Mouse (Mus musculus) thymus, adult 18-20 months (tissue): ENCODE data around the gene Fkbp11.
"Not testable (repeated sequence)": the region's sequence is repeated elsewhere in the genome, so short reads cannot be mapped to it uniquely, and the experiment has no call there.

Experiments used
- DNase-seq, 2 experiments: peaks; one replicate each; pipeline ENCODE4 v3.0.0; 2022; ENCODE audit warnings: mixed read lengths in 2 of 2

Fkbp11 gene

GRCm38 (mm10) chr15:98727443-98728321 lies at the start of gene Fkbp11:
Fkbp11 (minus strand) TSS chr15:98728198.
- peak in 1 of 2 experiments; percentile 17 for DNase-seq

DNA sequence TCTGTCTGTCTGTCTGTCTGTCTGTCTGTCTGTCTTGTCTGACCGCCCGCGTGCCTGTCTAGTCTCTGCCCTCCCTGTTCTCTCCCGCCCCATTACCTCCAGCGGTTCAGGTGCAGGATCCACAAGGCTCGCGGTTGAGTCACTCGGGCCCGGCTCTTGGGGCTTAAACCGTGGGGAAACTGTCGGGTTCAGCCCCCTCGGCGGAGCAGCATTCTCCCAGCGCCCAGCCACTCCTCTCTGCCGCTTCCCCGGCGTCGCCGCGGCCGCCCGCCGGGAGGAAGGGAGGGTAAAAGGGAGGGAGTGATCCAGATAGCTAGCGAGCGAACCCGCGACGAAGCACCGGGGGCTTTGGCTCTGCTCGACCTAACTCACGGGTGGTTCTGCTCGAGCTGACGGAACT lies 49.8 kb upstream of the Fkbp11 start, which contains the start of gene Wnt10b:
Gene Wnt10b (minus strand): TSS at position 389 of the 400 bp plus-strand sequence.
- DNase-seq: no peak

- DNase-seq: no peak
Measured at GRCm38 (mm10) chr15:98777005-98777616, 49.1 kb upstream of the Fkbp11 start.

GRCm38 (mm10) chr15:98776280-98777004 lies 48.4 kb upstream of the Fkbp11 start:
- no peak for DNase-seq

DNA sequence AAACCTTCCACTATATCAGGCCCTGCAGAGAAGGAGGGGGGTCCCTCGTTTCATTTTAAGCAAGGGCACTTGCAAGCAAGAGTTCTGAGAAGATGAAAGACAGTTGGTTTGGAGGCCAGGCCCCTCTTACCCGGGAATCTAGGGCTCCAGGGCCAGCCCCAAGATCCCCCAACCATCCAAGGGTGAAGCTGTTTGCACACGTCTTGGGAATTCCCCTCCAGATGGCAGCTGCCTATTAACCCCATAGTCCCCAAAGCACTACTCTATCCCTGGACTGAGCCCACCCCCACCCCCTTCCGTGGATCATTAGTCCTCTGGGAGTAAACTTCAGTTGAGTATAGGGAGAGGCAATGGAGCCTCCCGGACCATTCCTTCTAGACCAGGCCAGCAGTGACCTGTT lies 47.5 kb upstream of the Fkbp11 start:
- no peak for DNase-seq

DNA sequence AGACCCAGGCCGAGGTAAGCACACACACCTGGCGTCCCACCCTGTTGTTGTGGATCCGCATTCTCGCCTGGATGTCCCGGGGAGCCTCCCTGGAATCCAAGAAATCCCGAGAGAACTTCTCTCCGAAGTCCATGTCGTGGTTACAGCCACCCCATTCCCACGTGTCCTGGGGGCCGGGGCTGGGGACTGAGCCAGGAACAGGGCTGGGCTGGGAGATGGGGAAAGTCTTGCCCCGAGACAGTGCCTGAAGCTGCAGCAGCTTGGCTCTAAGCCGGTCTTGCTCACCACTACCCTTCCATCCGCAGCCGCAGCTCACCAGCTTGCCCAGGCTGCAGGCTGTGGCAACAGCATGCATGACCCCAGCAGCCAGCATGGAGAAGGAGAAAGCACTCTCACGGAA lies 46.1 kb upstream of the Fkbp11 start:
- DNase-seq: no peak

- DNase-seq: peak; percentile 53 to 65
Measured at GRCm38 (mm10) chr15:98772511-98773211, 44.7 kb upstream of the Fkbp11 start.

DNA sequence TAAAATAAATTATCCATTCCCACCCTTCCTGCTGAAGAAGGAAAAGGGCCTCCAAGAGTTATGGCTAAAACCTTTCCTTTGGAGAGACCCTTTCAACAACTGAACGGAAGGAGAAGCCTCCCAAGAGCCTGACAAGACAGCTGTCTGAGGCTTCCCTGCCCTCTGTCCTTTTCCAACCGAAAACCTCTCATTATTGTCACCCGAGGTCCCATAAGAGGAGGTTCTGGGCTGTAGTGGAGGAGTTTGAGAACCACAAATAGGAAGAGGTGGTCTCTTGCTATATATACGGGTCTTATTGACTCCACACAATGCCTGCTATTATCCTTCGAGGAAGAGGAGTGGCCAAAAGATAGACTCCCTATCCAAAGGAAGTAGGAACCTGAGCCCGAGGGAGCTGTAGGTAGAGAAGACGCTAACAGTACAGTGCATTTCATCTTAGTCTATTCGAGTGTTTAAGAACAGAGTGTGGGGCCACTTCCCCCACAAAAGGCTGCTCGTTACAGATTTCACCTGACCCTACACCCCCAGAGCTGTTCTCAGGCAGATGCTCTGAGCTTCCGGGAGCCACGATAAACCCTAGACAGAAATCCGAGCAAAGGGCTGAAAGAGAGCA lies 43.9 kb upstream of the Fkbp11 start:
- DNase-seq: no peak

DNA sequence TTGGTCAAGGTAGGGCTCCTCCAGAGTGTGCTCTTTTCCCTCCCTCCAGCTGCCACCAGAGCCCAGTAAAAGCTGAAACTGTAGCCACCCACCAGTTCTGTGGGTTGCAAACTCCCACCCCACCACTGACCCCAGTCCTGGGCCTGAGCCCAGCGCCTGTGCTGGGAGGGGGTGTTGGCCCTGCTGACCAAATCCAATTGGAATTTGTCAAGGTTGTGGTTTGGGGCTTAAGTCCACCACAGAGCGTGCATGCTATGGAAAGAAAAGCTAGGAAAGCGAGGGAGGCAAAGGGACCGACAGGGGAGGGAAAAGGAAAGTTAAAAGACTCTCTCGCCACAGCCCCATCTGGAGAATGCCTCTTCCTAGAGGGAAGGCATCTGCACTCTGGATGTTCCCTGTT lies 40.3 kb upstream of the Fkbp11 start:
- no peak for DNase-seq

GRCm38 (mm10) chr15:98765929-98766328 lies 37.9 kb upstream of the Fkbp11 start:
- DNase-seq: no peak

DNA sequence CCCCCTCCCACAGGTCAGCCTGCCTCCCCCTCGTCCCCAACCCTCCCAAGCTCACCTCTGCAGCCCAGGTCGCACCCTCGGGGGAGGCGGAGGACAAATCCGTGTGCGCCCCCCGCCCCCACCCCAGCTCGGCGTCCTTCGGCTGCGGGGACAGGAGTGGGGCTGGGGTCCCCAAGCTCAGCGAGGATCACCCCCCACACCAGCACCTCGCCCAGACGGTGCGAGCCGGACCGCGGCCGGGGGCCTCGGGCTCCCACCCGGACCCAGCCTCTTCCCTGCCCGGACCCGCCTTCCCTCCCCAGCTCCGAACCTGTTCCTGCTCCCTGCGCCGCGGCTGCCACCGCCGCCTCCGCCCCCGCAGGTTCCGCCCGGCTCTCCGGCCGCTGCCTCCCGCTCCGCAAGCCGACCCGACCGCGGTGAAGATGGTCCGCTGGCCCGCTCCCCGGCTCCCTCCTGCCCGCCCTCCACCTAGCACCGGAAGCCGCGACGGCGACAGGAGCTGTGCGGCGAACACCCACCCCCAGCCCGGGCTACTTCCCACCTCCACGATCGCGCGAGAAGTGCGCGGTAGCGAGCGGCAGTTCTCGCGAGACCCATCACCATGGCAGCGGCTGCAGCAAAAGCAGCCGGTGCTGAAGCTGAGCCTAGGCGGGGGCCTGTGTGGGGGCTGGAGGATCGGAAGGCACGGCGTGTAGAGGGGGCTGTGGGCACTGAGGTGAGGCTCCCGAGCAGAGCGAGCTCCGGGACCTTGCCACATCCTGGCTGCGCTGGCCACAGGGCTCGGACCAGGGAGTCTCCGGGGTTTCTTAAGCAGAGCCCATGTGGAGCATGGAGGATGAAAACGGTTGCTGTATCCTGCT lies 34.9 kb upstream of the Fkbp11 start, which contains the start of gene Arf3:
Gene Arf3 (minus strand): TSS at position 545 of the 860 bp plus-strand sequence.
- DNase-seq: peak; percentile 98

DNA sequence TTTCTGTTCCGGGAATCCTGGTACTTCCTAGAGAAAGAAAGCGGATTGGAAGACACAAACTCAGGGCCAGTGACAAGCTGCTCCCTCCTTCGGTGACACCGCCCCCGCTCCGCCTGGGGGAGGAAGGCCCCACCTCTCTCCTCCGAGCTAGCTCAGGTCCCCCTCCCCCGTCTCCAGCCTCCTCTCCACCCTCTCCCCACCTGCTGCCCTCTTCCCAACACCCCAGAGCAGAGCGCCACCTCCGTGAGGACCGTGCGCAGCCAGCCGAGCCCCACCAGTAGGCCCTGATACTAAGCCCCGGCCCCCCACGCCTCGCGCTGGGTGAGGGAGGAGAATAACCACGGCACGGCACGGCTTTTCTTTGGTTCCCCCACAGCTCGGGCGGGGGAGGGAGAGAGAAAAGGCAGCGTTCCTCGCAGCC lies 34.2 kb upstream of the Fkbp11 start:
- DNase-seq: peak; percentile 74 to 80

GRCm38 (mm10) chr15:98754125-98754524 lies 26.1 kb upstream of the Fkbp11 start:
- DNase-seq: no peak

DNA sequence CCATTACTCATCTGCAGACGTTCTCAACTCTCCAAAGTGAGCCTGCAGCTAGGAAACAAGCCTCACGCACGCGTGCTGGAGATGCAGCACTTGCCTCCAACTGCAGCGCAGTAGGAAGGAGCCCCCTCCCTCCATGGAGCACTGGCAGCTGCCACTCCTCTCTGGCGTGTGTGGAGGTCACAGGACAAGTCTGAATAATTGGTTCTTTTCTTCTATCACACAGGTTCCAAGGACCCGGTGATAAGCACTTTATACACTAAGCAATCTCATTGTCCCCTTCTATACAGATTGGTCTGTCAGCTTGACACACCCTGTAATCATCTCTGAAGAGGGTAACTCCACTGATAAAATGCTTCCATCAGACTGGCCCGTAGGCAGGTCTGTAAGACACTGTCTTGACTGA lies 25.0 kb upstream of the Fkbp11 start:
- DNase-seq: no peak

DNA sequence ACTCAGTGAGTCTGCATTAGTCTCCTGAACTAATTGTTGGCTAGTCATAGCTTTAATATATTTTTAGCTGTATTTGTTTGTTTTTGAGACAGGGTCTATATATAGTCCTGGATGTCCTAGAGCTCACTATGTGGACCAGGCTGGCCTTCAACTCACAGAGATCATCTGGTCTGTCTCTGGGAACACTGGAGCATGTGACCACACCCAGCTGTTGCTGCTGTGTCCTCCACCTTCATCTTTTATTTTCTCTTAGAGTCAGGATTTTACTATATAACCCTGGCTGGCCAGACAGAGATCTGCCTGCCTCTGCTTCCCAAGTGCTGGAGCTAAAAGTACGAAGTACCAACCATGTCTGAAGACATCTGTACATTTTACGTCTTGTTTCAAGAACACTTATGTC lies 21.1 kb upstream of the Fkbp11 start:
- no peak for DNase-seq

- DNase-seq: no peak
Measured at GRCm38 (mm10) chr15:98747296-98747695, 19.3 kb upstream of the Fkbp11 start.

- no peak for DNase-seq
Measured at GRCm38 (mm10) chr15:98746344-98746965, 18.5 kb upstream of the Fkbp11 start.

DNA sequence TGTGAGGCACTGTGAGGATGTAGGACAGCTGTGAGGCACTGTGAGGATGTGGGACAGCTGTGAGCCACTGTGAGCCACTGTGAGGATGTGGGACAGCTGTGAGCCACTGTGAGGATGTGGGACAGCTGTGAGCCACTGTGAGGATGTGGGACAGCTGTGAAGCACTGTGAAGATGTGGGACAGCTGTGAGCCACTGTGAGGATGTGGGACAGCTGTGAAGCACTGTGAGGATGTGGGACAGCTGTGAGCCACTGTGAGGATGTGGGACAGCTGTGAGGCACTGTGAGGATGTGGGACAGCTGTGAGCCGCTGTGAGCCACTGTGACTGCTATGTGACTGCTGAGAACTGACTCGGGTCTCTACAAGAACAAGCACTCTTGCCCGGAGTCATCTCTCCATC lies 15.9 kb upstream of the Fkbp11 start:
- DNase-seq: not testable (repeated sequence)

DNA sequence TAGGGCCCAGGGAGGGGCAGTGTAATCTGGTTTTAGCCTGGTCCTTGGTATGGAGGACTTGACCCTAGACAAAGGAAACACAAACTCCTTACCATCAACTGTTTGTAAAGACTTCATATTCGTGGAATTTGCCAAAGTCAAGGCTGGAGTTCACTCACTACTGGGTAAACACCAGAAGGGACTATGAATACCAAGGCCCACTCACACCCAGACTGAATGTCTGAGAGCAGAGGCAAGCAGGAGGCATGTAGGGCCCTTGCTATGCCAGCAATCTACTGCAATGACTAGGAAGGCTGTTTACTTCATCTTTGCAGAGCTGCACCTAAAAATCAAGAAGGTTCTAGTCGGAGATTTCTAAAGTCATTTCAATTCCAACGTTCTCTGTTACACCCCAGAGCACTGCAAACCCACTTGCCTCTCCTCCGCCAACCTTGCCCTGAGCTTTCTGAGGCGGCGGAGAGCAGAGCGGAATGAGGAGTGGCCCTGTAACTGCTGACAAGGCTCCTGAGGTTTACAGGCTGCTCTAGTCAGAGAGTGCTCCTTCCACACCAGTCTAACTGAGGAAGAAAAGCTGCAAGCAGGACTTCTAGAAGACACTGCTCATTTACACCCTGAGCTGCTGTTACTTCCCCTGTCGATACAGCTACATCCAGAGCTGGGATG lies 14.9 kb upstream of the Fkbp11 start:
- DNase-seq: no peak

- DNase-seq: no peak
Measured at GRCm38 (mm10) chr15:98740219-98740618, 12.2 kb upstream of the Fkbp11 start.
